Mouse (Mus musculus) left cerebral cortex, adult 9 months (tissue): ENCODE data around the gene Psip1.
A peak's percentile ranks its signal among the peaks of the same experiment; 100 is the strongest.
"Not testable (repeated sequence)": the region's sequence is repeated elsewhere in the genome, so short reads cannot be mapped to it uniquely, and the experiment has no call there.

Experiments
- DNase-seq, 2 experiments: peaks; one replicate each; pipeline ENCODE4 v3.0.0; 2022; ENCODE audit warnings: low spot score in 2 of 2

Psip1 gene

DNA sequence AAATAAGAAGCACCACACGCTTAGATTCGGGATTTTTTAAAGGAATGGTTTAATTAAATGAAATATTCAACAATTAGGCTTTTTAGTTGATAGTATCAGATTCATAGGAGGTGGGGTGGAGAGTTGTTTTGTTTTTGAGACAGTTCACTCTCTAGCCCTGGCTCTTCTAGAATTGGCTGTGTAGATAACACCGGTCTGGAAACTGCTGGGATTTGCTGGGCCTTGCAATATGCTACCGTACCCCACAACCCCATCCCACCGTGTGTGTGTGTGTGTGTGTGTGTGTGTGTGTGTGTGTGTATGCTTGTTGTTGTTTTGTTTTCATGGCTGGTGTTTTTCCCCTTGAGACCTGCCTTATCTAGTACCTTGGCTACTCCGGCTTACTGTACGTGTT lies 14.8 kb upstream of the Psip1 start:
- no peak for DNase-seq

DNA sequence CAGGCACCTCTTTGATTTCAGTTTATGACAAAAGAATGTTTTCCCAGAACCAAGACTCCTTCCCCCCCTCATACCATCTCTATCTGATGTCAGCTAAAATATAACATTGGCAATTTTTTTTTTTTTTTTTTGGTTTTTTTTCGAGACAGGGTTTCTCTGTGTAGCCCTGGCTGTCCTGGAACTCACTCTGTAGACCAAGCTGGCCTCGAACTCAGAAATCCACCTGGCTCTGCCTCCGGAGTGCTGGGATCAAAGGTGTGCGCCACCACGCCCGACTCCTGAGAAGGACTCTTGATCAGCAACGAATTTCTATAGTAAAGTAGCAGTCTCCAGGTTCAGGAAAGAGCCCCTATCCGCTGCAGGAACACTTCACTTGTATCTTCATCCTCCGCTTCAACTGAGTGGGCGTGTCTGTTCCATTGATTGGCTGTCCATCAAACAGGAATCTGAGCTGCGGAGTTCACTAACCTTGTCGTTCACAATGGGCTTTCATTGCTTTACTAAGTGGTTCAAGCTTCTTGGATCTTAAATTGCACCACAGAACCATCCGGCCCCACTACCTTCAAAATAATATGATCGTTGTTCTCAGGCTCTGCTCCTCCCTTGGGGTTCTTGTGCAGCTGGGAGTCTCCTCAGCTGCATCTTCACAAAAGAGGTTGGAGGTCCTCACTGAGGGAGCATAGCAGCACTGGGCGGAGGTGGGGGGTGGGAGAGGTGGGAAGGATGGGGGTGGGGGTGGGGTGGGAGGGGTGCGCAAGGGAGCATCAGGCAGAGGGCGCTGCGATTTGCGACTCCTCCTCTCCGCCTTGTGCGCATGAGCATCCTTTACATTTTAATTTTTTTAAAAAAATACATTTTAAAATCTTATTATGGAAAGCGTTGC lies 14.1 kb upstream of the Psip1 start:
- peak in 1 of 2 experiments; percentile 42 for DNase-seq

DNA sequence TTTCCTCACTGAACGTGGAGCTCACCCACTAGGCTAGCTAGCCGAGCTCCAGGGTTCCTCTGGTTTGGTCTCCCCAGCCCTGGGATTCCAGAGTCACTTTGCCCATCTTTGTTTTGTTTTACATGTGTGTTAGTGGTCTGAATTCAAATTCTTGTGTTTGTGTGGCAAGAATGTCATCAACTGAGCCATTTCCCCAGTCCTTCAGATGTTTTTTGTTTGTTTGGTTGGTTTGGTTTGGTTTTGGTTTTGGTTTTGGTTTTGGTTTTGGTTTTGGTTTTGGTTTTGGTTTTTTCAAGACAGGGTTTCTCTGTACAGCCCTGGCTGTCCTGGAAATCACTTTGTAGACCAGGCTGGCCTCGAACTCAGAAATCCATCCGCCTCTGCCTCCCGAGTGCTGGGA lies 10.8 kb upstream of the Psip1 start:
- not testable (repeated sequence) for DNase-seq

DNA sequence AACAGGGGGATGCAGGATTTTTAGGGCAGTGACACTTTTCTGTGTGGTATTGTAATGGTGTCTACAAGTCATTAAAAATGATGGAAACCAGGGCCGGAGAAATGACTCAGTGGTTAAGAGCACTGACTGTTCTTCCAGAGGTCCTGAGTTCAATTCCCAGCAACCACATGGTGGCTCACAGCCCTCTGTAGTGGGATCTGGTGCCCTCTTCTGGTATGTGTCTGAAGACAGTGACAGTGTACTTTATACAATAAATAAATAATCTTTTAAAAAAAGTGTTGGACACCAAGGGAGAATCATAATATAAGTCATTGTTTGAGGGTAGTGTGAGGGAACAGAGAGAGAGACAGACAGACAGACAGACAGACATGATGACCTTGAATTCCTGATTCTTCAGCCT lies 6.9 kb upstream of the Psip1 start:
- no peak for DNase-seq

DNA sequence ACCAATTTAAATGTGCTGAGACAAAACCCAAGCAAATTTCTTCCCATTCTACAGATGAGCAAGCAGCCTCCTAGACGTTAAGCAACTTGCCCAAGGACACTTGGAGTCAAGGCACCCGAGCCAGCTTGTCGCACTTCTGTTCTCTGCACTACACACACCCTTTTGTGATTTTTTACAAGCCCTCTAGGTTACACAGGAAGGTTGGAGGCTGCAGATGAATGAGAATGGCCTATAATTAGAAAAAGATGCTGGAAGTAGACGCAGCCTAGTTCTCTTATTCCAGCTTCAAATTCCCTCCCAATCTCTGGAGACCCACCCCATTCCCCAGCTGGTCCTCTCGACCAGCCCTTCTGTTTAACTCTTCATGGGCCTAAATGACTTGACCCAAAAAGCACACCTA lies 2.9 kb upstream of the Psip1 start:
- DNase-seq, result no peak

DNA sequence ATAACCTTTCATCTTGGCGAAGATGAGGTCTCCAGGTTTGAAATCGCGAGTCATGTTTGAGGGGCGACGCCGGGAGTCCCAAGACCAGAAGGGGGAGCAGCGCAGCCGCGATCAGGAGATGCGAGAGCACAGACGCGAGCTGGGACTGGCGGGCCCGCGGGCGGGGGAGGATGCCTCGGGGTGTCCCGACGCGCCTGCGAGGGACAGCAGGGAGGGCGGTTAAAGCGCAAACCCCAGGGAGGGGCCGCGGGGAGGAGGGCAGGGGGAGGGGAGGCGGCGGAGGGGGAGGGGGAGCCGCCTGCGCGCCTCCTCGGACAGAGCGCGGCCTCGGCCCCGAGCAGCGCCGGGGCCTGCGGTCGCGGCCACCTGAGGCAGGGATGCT lies 533 bp downstream of the Psip1 start:
- peak; percentile 46 to 83 for DNase-seq

DNA sequence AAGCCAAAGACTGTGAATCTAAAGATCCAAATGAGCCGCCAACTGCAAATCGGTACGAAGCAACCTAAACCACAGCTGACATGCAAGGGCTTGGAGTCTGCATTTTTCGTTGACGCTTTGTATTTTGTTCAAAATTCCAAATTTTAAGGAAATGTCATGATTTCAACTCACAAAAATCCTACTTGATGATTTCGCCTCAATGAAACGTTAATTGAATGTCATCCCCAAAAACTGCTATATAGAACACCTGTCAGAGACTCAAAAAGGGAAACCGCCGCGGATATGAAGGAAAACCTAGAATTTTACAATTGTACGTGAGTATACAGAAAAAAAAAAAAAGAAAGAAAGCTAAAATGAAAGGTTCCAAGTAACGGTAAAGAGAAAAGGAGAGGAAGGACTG lies 1.0 kb downstream of the Psip1 start:
- no peak for DNase-seq

DNA sequence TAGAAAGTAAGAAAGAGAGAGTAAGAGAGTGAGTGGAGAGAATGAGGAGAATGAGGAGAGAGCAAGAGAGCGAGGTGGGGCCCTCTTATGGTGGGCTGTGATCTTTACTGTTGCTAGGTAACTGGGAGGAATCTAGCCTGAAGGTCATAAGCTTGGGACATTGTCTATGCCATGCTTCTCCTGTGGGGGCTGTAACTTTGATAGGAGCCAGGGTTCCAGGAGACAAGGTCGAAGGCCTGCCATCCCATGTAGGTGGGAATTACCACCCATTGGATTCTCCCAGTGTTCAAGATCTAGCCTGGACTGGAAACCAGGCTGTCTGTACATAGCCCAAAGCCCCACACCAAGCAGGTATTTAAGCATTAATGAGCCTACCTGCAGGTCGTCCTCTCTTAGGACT lies 18.1 kb downstream of the Psip1 start:
- DNase-seq, result no peak

DNA sequence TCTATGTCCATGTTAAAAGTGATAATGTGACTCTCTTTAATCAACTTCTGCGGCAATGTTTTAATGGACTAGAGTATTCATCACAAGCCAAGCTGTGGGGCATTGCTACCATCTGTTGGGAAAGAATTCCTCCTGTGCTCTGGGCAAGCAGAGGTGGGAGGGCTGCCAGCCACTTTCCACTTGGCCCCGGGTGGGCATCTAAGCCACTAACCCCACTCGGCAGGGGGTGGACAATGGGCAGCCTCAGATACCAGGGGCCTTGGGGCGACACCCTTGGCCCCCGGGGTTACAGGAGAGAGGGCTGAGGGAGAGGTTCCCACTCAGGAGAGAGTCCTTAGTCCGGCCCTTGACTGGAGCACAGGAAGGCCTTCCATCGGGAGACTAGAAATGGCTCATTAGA lies 18.6 kb downstream of the Psip1 start:
- no peak for DNase-seq

DNA sequence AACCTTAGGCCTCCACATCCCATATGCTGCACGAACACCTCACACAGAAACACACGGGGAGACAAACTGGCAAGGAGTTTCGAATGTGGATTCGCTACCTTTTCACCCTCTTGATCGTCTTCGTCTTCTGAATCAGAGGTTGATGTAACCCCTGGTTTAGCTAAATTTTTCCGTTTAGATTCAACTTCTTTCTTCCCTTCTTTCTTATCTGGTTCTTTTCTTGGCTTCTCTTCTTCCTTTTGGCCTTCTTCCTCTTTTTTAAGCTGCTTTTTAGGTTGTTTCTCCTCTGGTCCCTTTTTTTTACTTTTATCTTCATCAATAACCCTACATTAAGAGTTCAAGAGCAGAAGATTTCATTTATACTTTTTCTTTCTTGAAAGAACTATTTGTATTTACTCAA lies 21.4 kb downstream of the Psip1 start:
- no peak for DNase-seq

DNA sequence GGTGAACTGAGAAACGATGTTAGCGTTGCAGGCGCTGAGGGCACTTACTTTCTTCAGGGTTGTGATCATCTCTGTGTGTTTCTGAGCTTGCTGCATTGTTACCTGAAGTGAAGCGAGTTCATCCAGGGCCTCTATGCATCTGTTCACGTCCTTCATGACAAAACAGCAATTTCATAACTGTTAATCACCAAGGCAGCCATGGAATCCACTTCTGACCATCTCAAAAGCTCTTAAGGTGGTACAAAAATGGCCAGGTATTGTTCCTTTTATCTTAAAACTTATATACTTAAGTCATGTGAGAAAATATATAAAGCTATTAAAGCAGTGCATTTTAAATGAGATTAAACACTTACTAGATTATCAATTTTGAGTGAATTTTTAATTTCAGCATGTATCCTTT lies 26.2 kb downstream of the Psip1 start:
- DNase-seq, result no peak

DNA sequence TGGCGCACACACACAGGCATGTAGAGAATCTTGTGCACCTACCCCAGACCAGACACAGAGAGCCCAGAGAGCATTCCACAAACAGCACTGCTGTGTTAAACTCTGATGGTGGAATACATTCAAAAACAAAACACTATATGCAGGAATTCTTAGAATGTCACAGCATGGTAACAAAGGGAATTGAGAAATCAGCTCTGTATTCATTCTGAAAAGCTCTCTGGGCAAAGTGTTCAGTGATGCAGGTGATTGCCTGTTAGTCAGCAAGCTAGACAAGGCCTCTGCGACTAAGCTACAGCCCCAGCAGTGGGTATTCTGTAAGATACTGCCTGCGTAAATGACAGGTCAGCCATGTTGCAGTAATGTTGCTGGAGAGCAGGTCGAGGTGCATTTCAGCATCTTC lies 35.5 kb downstream of the Psip1 start:
- DNase-seq, result no peak

DNA sequence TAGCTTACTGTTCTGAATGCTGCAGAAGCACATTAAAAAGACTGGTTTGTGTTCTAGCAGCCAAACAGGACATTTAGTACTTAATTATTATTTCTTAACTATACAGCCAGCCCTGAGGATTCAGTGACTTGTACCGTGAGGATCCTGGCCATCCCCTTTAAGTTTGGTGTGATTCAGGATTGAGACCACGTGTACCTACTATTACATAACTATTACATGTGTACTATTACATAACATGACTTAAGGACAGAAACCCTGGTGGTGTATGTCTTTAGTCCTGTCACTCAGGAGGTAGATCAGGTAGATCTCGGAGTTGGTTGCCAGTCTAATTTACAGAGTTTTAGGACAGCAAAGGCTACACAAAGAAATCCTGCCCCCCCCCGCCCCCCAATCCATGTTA lies 45.2 kb downstream of the Psip1 start:
- DNase-seq, result no peak

DNA sequence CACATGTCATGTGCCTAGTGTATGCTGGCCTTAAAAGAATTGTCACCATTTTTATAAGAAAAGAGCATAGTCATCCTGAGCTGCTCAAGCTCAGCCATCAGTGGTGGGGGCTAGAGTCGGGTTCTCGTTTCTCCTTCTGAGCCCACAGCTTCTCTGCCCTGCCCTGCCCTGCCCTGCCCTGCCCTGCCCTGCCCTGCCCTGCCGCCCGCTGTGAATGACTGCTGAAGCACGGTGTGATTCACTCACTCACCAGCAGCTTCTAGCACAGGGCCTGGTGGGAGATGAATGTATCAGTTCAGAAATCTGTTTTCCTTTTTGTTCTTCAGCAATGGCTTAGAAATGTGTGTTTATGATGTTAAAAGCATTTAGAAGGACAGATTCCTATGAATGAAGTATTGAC lies 47.2 kb downstream of the Psip1 start:
- DNase-seq, result no peak

DNA sequence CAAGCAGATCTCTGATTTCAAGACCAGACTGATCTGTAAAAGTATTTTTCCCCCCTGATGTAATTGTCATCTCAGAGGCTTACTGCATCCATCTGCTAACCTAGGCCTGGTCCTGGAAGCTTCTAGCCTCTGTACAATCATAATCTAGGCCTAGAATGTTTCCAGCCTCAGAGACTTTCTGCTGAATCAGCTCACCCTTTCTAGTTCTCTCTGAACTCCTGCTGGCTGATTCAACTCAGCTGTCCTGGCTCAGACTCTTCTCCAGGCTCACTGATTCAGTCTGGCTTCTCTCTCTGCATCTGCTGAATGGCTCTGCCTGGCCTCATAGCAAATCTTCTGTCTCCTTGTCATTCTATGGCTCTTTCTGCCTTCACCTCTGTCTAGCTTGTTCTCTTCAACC lies 48.1 kb downstream of the Psip1 start:
- no peak for DNase-seq

DNA sequence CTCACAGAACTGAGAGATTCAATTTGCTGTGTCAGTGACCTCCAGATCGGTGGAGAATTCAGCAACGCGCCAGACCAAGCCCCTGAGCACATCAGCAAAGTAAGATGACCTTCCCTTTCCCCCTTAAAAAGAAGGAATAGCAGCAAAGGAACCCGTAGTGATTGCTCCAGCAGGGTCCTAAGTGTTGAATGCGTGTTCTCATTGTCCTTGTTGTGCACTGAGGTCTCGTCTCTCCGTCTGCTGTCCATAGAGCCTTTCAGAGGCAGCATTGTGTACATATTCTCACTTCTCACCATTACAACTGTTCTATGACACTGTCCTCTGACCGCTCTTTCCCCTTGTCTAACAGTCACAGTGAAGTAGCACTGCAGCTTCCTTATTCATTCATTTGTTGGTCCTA lies 49.9 kb downstream of the Psip1 start:
- DNase-seq, result no peak

DNA sequence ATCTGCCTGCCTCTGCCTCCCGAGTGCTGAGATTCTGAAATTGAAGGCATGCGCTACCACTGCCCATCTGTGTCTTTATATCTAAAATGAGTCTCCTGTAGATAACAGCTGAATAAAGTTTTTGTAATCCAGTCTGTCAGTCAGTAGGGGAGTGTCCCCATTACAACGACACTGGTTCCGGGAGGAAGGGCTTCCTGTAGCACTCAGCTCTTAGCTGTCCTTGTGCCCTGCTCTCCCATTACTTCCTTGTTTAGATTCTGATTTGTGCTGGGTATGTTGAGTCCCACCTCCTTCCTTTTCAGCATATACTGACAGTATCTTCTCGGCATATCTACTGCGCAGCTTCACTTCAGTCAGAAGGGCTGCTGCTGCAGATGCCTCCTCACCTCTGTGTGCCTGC lies 53.4 kb downstream of the Psip1 start:
- DNase-seq, result no peak

DNA sequence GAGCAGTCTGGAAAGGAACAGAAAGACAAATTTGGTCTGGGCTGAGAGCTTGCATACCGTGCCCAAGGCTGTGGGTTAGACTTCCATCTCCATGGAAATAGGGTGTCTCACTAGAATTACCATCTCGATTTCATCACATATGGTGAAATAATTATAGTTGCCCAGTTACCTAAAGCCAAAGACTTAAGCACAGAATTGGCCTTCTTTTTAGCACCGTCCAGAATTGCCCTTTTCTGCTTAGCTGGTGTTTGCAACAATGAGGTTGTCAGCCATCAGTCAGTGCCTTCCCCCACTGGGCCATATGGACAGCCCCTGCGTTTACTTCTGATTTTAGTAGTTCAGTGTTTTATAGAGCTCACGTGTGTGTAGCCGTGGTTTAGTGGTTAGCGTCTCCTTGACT lies 54.3 kb downstream of the Psip1 start:
- no peak for DNase-seq

DNA sequence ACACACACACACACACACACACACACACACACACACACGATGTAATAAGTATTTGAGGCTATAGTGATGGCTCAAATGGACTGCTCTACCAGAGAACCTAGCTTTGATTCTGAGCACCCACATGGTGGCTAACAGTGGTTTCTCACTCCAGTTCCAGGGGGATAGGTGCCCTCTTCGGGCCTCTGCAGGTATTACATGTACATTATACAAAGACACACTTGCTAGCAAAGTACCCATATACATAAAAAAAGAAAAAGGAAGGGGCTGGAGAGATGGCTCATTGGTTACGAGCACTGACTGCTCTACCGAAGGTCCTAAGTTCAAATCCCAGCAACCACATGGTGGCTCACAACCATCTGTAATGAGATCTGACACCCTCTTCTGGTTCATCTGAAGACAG lies 57.4 kb downstream of the Psip1 start:
- DNase-seq, result no peak

DNA sequence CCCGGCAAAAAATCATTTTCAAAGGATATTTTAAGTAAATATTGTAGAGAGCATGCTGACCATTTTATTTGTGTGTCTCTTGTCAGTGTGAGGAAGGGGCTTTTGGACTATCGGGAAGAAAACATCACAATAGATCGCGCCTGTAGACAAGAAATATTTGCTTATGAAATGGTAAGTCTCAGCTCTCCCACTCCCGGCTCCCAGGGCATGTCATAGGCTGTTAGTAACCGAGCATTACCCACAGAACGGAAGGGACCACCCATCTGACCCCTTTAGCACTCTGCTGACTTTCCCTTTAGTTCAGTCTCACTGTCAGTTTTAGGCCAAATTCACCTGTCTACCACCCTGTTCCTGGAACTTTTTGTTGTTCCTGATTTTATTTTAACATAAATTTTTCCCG lies 58.6 kb downstream of the Psip1 start:
- no peak for DNase-seq

DNA sequence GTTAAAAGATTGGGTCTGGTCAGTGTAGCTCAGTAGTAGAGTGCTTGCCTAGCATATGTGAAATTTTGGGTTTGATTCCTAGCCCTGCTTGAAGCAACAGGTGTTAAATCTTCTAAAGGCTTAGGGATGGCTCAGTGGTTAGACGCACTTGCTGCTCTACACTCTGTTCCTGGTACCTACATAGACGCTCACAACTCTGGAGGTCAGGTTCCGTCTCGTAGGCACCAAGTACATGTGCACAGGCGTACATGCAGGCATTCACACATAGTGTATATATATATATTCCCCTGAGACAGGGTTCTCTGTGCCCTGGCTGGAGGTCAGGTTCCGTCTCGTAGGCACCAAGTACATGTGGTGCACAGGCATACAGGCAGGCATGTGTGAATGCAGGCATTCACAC lies 59.1 kb downstream of the Psip1 start:
- DNase-seq, result no peak

DNA sequence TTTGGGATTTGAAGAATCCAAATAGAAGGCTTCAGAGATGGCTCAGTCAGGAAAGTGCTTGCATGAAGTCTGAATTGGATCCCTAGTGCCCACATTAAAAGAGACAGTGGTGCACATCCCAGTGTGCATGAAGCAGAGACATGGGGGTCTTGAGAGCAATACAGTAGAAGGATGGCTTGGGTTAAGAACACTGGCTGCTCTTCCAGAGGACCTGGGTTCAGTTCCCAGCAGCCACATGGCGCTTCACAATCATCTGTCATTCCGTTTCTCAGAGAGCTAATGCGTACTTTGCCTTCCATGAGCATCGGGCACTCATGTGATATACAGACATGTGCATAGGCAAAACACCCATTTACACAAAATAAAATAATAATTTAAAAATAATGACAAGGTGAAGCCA lies 61.1 kb downstream of the Psip1 start:
- no peak for DNase-seq

DNA sequence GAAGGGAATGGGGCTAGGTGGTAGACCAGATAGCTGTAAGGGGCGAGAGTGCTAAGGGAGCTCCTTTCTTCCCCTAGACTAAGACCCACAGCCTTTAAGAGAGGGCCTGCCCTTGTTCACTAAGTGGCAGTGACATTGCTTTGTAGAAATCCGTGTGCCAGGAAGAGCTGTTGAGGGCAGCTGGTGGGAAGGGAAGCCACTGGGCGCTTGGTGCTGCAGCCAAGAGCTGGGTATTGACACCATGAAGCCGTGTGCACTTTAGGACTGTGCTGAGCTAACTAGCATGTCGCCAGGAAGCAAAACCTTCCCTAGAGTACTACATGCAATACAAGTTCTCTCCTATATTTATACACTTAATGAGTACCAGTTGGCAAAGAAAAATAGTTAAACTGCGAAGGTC lies 62.6 kb downstream of the Psip1 start:
- DNase-seq, result no peak

DNA sequence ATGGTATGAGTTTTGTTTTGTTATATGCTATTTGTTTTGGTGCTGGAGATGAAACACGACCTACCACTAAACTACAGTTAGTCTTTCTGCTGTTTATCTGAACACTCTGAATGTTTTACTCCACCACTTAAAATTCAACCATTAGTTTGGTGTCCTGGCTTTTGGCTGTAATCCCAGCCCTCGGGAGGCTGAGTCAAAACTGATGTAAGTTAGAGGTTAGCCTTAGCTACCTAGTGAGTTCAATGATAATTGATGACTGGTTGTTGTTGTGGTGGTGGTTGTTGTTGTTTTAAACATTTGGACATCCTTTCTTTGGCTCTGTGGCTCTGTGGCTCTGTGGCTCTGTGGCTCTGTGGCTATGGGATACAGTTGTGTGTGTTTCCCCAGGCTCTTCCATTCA lies 67.5 kb downstream of the Psip1 start:
- DNase-seq, result no peak
